Mouse (Mus musculus): Measurements from ENCODE around the gene Ucp1. TPM values are rescaled to one million over a fixed set of nuclear protein-coding genes. Genes with fewer than 3 reads are reported as not detected.

Gene Ucp1
- polyA plus RNA-seq, 1 experiment = not detected

DNA sequence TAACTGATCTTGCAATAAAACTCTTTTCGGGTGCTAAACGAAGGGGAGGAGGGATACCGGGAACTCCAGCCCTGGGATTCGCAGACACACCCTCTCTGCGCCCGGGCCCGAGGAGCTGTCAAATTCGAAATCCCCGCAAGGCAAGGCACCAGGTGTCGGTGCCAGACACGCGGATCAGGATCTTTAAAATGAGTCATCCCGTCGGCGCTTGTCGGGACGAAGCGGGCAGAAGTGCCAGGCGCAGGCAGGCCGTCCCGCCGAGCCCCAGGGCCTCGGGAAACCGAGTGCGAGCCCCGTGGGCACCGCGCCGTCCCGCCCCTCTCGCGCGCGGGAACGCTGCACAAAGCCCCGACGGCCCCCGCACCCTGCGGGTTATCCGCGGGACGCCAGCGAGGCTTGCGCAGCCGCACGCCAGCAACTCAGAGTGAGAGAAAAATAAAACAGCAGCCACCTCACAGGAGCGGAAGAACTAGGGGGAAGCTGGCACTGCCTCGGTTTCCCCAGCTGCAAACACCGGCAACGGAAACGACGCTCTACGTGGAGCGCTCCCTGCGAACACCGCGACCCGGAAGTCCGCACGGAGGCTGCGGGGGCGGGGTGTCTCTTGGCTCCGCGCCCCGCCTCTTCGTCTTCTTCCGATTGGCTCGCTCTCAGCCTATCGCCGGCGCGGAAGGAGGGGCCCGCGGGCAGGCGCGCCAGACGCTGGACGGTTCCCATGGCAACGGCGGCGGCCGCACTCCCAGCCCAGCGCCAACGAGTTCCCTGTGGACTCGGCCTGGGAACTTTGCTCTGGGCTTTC is 41.9 kb downstream of the Ucp1 start, which contains the start of gene Elmod2:
Gene Elmod2 (minus strand): TSS at position 588 of the 799 bp plus-strand sequence.
- Histone ChIP-seq H3K27me3 (ENCODE audit: control insufficient read depth, insufficient read depth, insufficient read length) (peaks cover 3% of the 10 kb centered on the region), H3K4me3 (ENCODE audit: insufficient read depth, poor library complexity, severe bottlenecking) (peak within 1 kb of the TSS; percentile 78), H3K79me3 (ENCODE audit: low read depth) (no peaks in the 10 kb centered on the region), H3K79me2 (ENCODE audit: control insufficient read depth, insufficient read depth) (no peaks in the 10 kb centered on the region), H3ac (ENCODE audit: control insufficient read depth, insufficient read length, low read depth) (peak within 1 kb of the TSS; percentile 94), H3K36me3 (ENCODE audit: control insufficient read depth, insufficient read depth) (no peaks in the 10 kb centered on the region)
- TF ChIP-seq CEBPB (IDR thresholded peaks at IDR 0.05; ENCODE audit: low read depth) (no peak), CTCF (IDR thresholded peaks at IDR 0.05; ENCODE audit: control insufficient read depth, insufficient read depth, insufficient read length) (no peak), FOSL1 (IDR thresholded peaks at IDR 0.05; ENCODE audit: insufficient read depth, low read length, poor library complexity, severe bottlenecking) (no peak), MYOG (IDR thresholded peaks at IDR 0.05; ENCODE audit: control insufficient read depth, extremely low read depth, insufficient read length) (no peak), USF1 (IDR thresholded peaks at IDR 0.05; ENCODE audit: low read depth) (no peak), MAX (IDR thresholded peaks at IDR 0.05) (no peak), MYOD1 (IDR thresholded peaks at IDR 0.05; ENCODE audit: control insufficient read depth, insufficient read length, low read depth) (no peak)

DNA sequence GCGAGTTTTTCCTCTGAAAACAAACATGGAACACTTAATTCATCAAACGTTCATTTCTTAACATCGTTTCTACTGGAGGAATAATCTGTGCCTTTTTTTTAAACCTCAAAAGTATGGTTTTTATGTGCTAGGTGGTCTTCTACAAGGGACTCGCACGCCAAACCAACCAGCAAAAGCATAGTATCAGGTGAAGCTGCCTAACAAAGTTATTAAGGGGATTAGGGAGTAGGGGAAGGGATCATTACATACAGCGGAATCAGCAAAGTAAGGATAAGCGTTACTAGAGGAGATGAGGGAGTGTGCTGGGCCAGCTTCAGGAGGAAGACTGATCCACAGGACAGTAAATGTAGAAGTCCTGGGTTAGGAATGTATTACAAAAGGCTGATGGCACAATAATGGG is 42.7 kb downstream of the Ucp1 start:
- H3ac ChIP-seq (ENCODE audit: control insufficient read depth, insufficient read length, low read depth) = no peak overlapping the region
- no peaks in the 10 kb centered on the region for H3K79me3 ChIP-seq (ENCODE audit: low read depth)
- no peaks in the 10 kb centered on the region for H3K36me3 ChIP-seq (ENCODE audit: control insufficient read depth, insufficient read depth)
- H3K79me2 ChIP-seq (ENCODE audit: control insufficient read depth, insufficient read depth) = no peaks in the 10 kb centered on the region
- peak overlapping the region; percentile 78 for H3K4me3 ChIP-seq (ENCODE audit: insufficient read depth, poor library complexity, severe bottlenecking)
- peaks cover 3% of the 10 kb centered on the region for H3K27me3 ChIP-seq (ENCODE audit: control insufficient read depth, insufficient read depth, insufficient read length)
- no peak for TF ChIP-seq FOSL1 (IDR thresholded peaks at IDR 0.05; ENCODE audit: insufficient read depth, low read length, poor library complexity, severe bottlenecking)

- Histone ChIP-seq H3K4me3 (ENCODE audit: insufficient read depth, poor library complexity, severe bottlenecking) (no peak overlapping the region), H3K36me3 (ENCODE audit: control insufficient read depth, insufficient read depth) (no peaks in the 10 kb centered on the region), H3ac (ENCODE audit: control insufficient read depth, insufficient read length, low read depth) (no peak overlapping the region), H3K79me3 (ENCODE audit: low read depth) (no peaks in the 10 kb centered on the region), H3K79me2 (ENCODE audit: control insufficient read depth, insufficient read depth) (no peaks in the 10 kb centered on the region), H3K27me3 (ENCODE audit: control insufficient read depth, insufficient read depth, insufficient read length) (peaks cover 3% of the 10 kb centered on the region)
- no peak for TF ChIP-seq MAX (IDR thresholded peaks at IDR 0.05)
- TF ChIP-seq CEBPB (IDR thresholded peaks at IDR 0.05; ENCODE audit: low read depth) = no peak
- no peak for TF ChIP-seq USF1 (IDR thresholded peaks at IDR 0.05; ENCODE audit: low read depth)
- no peak for TF ChIP-seq CTCF (IDR thresholded peaks at IDR 0.05; ENCODE audit: control insufficient read depth, insufficient read depth, insufficient read length)
- no peak for TF ChIP-seq FOSL1 (IDR thresholded peaks at IDR 0.05; ENCODE audit: insufficient read depth, low read length, poor library complexity, severe bottlenecking)
- no peak for TF ChIP-seq MYOD1 (IDR thresholded peaks at IDR 0.05; ENCODE audit: control insufficient read depth, insufficient read length, low read depth)
- TF ChIP-seq MYOG (IDR thresholded peaks at IDR 0.05; ENCODE audit: control insufficient read depth, extremely low read depth, insufficient read length) = no peak
These were observed 51.9 kb downstream of the Ucp1 start for GRCm38 (mm10) chr8:83342076-83342475.

DNA sequence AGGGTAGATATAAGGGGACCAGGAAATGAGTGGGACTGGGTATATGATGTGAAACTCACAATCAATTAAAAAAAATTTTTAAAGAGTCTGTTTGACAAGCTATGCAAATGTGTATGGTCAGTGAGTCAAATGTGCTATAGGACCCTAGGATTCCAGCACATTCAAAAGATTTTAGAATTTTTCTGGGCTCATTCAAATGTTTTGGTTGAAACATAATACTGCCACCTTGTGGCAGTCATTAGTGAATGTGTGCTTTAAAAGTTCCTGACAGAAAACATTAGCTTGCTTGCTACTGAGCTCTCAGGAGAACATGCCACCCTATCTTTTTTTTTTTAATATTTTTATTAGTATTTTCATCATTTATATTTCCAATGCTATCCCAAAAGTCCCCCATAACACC is 52.5 kb downstream of the Ucp1 start:
- H3K36me3 ChIP-seq (ENCODE audit: control insufficient read depth, insufficient read depth) = no peaks in the 10 kb centered on the region
- no peaks in the 10 kb centered on the region for H3K79me2 ChIP-seq (ENCODE audit: control insufficient read depth, insufficient read depth)
- H3K27me3 ChIP-seq (ENCODE audit: control insufficient read depth, insufficient read depth, insufficient read length) = peaks cover 9% of the 10 kb centered on the region
- TF ChIP-seq MYOG (IDR thresholded peaks at IDR 0.05; ENCODE audit: control insufficient read depth, extremely low read depth, insufficient read length) (no peak), FOSL1 (IDR thresholded peaks at IDR 0.05; ENCODE audit: insufficient read depth, low read length, poor library complexity, severe bottlenecking) (no peak), MYOD1 (IDR thresholded peaks at IDR 0.05; ENCODE audit: control insufficient read depth, insufficient read length, low read depth) (no peak), CTCF (IDR thresholded peaks at IDR 0.05; ENCODE audit: control insufficient read depth, insufficient read depth, insufficient read length) (no peak), CEBPB (IDR thresholded peaks at IDR 0.05; ENCODE audit: low read depth) (no peak), MAX (IDR thresholded peaks at IDR 0.05) (no peak), USF1 (IDR thresholded peaks at IDR 0.05; ENCODE audit: low read depth) (no peak)
- H3K79me3 ChIP-seq (ENCODE audit: low read depth) = no peaks in the 10 kb centered on the region
- H3ac ChIP-seq (ENCODE audit: control insufficient read depth, insufficient read length, low read depth) = no peak overlapping the region
- no peak overlapping the region for H3K4me3 ChIP-seq (ENCODE audit: insufficient read depth, poor library complexity, severe bottlenecking)

Other genes with a start within 250 kb of the Ucp1 start
- 0.55 TPM for gene Tbc1d9, start 125.0 kb upstream of the Ucp1 start, polyA plus RNA-seq (2012; fragmentation: generic; extraction: Trizol)
- 0.13 TPM for gene Gm10645, start 124.2 kb upstream of the Ucp1 start, polyA plus RNA-seq (2012; fragmentation: generic; extraction: Trizol)
- gene Elmod2, start 42.1 kb downstream of the Ucp1 start, polyA plus RNA-seq (2012; fragmentation: generic; extraction: Trizol) = 1.3 TPM
- not detected for gene Mgat4d, start 58.1 kb downstream of the Ucp1 start, polyA plus RNA-seq (2012; fragmentation: generic; extraction: Trizol)
- gene Clgn, start 99.5 kb downstream of the Ucp1 start, polyA plus RNA-seq (2012; fragmentation: generic; extraction: Trizol) = not detected
- 41.6 TPM for gene Scoc, start 168.0 kb downstream of the Ucp1 start, polyA plus RNA-seq (2012; fragmentation: generic; extraction: Trizol)
- not detected for gene Olfr370, start 245.4 kb downstream of the Ucp1 start, polyA plus RNA-seq (2012; fragmentation: generic; extraction: Trizol)

Data from C2C12 (cell line).